Comparison of ENCODE assay signal across 8 mouse cellular contexts in the genomic region with DNA sequence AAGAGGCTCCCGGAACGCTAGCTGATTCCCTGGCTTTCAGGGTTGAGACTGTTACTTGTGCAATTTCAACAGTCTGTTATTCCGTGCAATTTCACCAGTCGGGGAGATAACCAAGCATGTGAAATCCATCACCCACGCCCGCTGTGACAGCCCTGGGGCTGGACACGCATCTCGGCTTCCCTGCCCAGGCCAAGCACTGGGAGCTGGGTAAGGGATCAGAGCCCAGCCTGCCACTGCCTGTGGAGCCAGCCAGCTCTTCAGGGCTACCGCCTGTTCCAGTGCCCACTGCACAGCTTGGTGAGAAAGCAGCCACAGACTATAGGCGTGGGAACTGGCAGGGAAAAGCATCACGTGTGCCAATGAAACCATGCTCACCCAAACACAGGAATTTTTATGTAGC.
DNase-seq lines count a peak whose midpoint lies in the region; ATAC-seq and TF ChIP-seq lines count a peak whose summit lies in the region.

No protein-coding gene starts in this region.

- H3K27me3 ChIP-seq in midbrain, embryonic 16.5 days (ENCODE audit: control insufficient read depth, insufficient read depth, low read depth, low read length), result no peaks in the 10 kb centered on the region

- no peaks in the 10 kb centered on the region for H3K36me3 ChIP-seq in midbrain, embryonic 16.5 days (ENCODE audit: control insufficient read depth, insufficient read depth, low read length)

- no peak overlapping the region for H3K4me3 ChIP-seq in gastrocnemius, adult 2 months
- H3K4me3 ChIP-seq in midbrain, embryonic 16.5 days (ENCODE audit: low read depth, low read length), result no peak overlapping the region

- H3K27ac ChIP-seq in gastrocnemius, adult 2 months, result no peak overlapping the region
- peak overlapping the region; percentile 19; the same call in 1 of the 2 replicates for H3K27ac ChIP-seq in midbrain, embryonic 16.5 days (ENCODE audit: low read length)

- H3K9ac ChIP-seq in midbrain, embryonic 16.5 days (ENCODE audit: low read depth, low read length), result no peak overlapping the region

- intact Hi-C loops in gastrocnemius, adult 2 months (cut with DNase I), result no loop called here

- no peak overlapping the region for H3K4me2 ChIP-seq in midbrain, embryonic 16.5 days (ENCODE audit: low read length)

- no peak for TF ChIP-seq CTCF in gastrocnemius, adult 2 months (IDR thresholded peaks at IDR 0.05)

- WGBS in midbrain, embryonic 16.5 days, result 47% methylated on average over 11 of the region's 11 CpGs

- peak; percentile 31 for DNase-seq in gastrocnemius, adult 2 months
- DNase-seq in gastrocnemius, postnatal 25 days, result no peak
- DNase-seq in layer of hippocampus, postnatal 36 days, result peak; percentile 59 to 63
- no peak for DNase-seq in embryo, embryonic 10.5 days (ENCODE audit: low spot score)
- no peak for DNase-seq in ovary, adult 18-20 months (ENCODE audit: low spot score)
- DNase-seq in thymus, adult 18-20 months, result no peak

- H3K4me1 ChIP-seq in midbrain, embryonic 16.5 days (ENCODE audit: control insufficient read depth, insufficient read depth, low read length), result peaks cover 8% of the 10 kb centered on the region; the same call in 1 of the 2 replicates

- H3K9me3 ChIP-seq in midbrain, embryonic 16.5 days (replicated peaks; ENCODE audit: control insufficient read depth, low read length, poor library complexity, severe bottlenecking), result no peaks in the 10 kb centered on the region

- peak; percentile 93 for ATAC-seq in frontal cortex, adult (ENCODE audit: low TSS enrichment)
- ATAC-seq in midbrain, embryonic 16.5 days, result peak; percentile 70

Comparison
In these comparisons a context has a peak if more than half of its experiments do, and no peak if none do; other contexts are left out.
1. DNase-seq: peak in gastrocnemius, adult 2 months (single experiment) and layer of hippocampus, postnatal 36 days (2 of 2); none in gastrocnemius, postnatal 25 days (single experiment), embryo, embryonic 10.5 days (single experiment), ovary, adult 18-20 months (single experiment) and thymus, adult 18-20 months (0 of 2).